Mouse (Mus musculus): Measurements from ENCODE around the gene 2610028H24Rik. TPM values are rescaled to one million over a fixed set of nuclear protein-coding genes. Genes with fewer than 3 reads are reported as not detected.

The 2610028H24Rik gene
- not detected for total RNA-seq (2023)

DNA sequence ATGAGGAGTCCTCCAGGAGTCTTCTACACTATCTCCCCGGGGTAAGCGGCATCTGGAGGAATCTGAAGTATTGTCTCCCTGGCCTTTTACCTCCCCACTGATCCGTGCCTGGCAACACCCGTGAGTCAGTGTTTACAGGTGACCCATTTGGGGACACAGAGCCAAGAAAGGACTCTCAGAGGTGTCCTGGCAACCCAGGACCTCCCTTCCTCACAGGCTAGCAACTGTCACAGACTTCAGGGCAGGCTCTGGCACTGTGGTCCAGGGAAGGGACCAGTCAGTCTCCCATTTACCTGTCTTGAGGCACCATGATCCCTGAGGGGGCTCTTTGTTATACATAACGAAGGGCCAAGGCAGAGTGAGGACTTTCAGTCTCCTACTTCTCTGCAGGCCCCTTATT lies at the start of gene 2610028H24Rik:
2610028H24Rik (plus strand) TSS at position 231 of the 400 bp plus-strand sequence.

DNA sequence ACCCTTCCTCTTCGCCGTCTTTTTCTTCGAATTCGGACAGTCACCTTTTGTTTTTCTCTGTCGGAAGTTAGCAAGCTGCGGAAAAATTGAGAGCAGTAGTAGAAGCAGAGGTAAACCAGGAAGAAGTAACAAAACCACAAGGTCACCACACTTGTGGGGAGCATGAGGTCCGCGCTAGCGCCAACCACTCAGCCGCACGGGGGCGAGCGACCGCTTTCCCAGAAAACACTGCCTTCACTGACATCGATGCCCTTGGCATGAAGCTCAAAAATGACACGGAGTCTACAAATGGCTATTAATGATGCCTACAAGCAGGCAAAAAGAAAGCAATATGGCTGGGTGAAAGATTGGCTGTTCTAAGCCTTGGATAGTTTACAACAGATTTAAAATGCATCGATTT lies 8.6 kb upstream of the 2610028H24Rik start, which contains the start of gene AC141477.1:
AC141477.1 (minus strand) TSS at position 164 of the 400 bp plus-strand sequence.

DNA sequence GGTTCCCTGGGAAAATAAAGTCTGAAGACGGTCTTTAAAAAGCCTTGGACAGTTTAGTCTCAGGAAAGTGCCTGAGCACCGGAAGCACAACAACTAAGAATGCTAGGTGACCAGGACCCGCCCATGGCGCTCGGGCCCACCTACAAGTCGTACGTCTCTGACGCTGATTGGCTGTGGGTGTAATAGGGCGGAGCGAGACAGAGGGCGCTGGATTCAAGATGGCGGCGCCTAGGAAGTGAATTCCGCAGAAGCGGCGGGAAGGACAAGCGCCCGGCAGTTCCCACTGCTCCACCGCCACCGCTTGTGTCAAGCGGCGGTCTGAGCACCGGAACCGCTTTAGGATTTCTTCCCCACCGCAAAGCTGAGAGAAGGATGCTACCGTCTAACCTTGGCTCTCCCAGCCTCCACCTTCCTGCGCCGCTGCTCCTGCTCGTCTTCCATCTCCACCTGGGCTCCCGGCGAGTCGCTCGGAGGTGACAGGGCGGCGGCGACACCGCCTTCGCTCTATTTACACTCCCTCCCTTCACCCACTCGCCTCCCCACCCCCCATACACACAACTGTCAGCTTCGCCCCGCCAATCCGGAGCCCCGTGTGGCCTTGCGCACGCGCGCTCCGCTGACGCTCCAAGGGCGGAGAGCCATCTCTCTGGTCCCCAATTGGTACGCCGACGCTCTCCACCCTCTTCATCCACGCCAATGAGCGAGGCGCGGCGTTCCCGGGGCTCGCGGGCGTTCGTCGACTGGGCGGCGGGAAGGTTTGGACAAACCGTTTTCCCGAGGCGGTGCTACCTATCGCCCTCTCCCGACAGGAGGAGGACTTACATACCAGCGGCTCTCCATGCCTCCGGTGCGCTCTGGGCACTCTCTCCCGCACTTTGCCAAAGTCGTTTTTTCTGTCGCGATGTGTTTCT lies 6.4 kb upstream of the 2610028H24Rik start, which contains the start of gene Pcnt:
Pcnt (minus strand) TSS at position 609 of the 911 bp plus-strand sequence.

DNA sequence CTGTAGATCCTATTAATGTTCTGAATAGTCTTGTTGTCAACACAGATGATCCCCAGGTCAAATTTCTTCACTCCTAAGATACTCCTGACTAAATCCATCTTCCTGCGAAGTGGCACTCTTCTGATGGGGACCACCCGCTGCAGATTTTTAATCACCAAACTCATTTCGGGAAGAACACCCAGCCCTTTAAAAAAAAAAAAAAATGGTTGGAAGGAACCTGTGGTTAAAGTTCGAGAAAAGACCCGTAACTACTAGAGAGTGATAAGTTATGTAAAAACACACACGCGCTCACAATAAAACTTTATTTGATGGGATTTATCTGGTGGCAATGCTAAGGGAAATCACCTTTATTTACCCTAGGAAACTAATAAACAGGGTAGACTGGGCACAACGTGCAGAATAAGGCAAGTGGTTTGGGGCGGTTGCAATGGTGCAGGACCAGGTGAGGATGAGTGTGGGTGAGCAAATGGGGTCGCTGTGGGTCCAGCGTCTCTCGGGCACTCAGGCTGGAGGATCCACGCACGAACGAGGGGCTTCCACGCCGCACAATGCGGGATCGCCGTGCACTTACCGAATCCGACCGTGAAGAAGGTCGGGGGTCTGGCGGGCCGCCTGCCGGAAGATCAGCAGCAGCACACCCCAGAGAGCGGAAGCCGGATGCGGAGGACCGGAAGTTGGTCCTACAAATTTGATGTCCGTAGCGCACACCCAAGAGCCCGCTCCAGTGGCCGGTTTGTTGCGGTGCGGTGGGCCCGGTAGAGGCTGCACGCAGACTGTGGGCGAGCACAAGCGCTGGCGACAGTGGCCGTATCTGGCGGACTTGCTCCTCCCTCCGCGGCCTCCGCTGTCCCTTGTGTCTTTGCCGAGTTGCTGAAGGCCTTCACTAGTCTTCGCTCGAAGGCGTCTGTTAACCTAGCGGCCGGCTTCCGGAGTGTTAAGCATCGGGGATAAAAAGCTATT lies 19.6 kb downstream of the 2610028H24Rik start, which contains the start of the genes Mcm3ap and Ybey:
Mcm3ap (plus strand) TSS at position 725 of the 960 bp plus-strand sequence.
Ybey (minus strand) TSS at position 912 of the 960 bp plus-strand sequence.

Other genes with a start within 250 kb of the 2610028H24Rik start
- gene Prmt2, start 211.2 kb upstream of the 2610028H24Rik start, total RNA-seq (2023) = 1 to 10 TPM in 1 of 2 experiments, under 1 TPM in 1; 0.40 to 1.8 TPM
- not detected for gene S100b, start 195.2 kb upstream of the 2610028H24Rik start, total RNA-seq (2023)
- 1 to 10 TPM; 6.9 to 7.7 TPM for gene Dip2a, start 103.8 kb upstream of the 2610028H24Rik start, total RNA-seq (2023)
- 1 to 10 TPM; 8.2 to 9.0 TPM for gene AC141477.1, start 8.6 kb upstream of the 2610028H24Rik start, total RNA-seq (2023)
- 10 to 100 TPM; 31.2 to 37.5 TPM for gene Pcnt, start 6.3 kb upstream of the 2610028H24Rik start, total RNA-seq (2023)
- gene Mcm3ap, start 19.8 kb downstream of the 2610028H24Rik start, total RNA-seq (2023) = 10 to 100 TPM; 45.2 to 49.9 TPM
- gene Ybey, start 20.0 kb downstream of the 2610028H24Rik start, total RNA-seq (2023) = 1 to 10 TPM in 1 of 2 experiments, under 1 TPM in 1; 0.84 to 1.6 TPM
- gene Lss, start 82.5 kb downstream of the 2610028H24Rik start, total RNA-seq (2023) = 1 to 10 TPM; 4.4 to 8.6 TPM
- not detected for gene Spatc1l, start 113.2 kb downstream of the 2610028H24Rik start, total RNA-seq (2023)
- not detected for gene Ftcd, start 126.6 kb downstream of the 2610028H24Rik start, total RNA-seq (2023)
- gene Col6a2, start 174.5 kb downstream of the 2610028H24Rik start, total RNA-seq (2023) = under 1 TPM; 0.36 to 0.40 TPM